Mouse (Mus musculus): ENCODE measurements at regions not wholly inside any gene's neighbourhood (a gene's known extent, or its start where the extent isn't known, plus 50 kb on each side); places are given as distances from the start of the nearest gene placed in this dataset.

DNA sequence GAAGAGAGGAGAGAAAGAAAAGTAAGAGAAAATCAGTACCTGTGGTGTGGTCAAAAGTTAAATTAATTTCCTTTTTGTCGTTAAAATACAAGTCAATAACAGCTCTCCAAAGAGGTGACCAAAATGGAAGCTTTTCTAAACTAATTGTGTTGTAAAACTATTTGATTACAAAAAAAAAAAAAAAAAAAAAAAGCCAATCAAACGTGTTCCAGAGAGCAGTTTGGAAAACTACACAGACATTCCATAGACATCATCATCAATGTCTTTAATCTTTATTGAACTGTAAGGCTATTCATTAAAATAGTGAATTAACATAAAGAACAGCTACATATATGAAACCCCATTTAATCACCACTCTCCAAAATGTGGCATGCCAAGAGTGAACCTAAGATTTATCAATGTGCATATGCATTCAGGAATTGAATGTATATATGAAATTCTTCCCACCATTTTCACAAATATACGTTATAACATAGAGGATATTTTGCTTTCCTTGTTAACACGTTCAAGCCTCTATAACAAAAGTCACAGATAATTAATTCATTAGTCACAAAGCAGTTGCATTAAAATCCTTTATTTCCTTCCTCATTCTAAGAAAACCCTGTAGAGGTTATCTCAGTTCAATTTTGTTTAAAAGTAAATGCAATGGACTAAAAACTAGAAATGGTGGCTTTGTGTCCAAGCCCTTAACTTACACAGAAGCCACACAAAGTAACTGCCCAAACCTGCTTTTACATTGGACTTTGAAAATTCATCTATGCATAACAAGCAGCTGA, 545.3 kb upstream of the Cited2 start:
- Histone ChIP-seq H3K36me3 (no peaks in the 10 kb centered on the region), H3K9ac (no peak overlapping the region), H3K4me3 (no peak overlapping the region), H3K27ac (no peak overlapping the region), H3K27me3 (no peaks in the 10 kb centered on the region), H3K4me2 (no peak overlapping the region), H3K9me3 (replicated peaks) (no peaks in the 10 kb centered on the region), H3K4me1 (replicated peaks) (no peaks in the 10 kb centered on the region)
- no peak for ATAC-seq (replicated peaks; ENCODE audit: insufficient number of reproducible peaks, insufficient read depth, low FRiP score, low read depth)
- WGBS = 78% methylated on average over 4 of the region's 4 CpGs

DNA sequence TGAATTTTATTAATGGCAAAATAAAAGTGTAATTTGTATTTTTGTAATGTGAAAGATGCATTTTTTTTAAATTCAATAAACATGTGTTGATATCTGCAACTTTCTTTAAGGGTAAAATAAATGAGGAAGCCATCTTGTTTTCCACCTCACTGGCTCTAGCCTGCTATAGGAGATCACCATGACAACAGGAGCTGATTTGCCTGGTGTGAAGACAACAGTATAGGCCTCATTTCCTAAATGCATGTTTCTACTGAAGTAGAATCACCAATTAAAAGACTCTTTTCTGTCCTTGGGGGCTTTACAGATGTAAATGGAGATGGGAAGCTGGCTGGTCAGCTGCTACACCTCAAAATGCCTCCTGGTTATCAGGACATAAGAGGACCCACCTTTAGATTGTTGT, 544.4 kb upstream of the Cited2 start:
- Histone ChIP-seq H3K4me2 (no peak overlapping the region), H3K36me3 (no peaks in the 10 kb centered on the region), H3K4me3 (no peak overlapping the region), H3K9me3 (replicated peaks) (no peaks in the 10 kb centered on the region), H3K9ac (no peak overlapping the region), H3K4me1 (replicated peaks) (no peaks in the 10 kb centered on the region), H3K27ac (no peak overlapping the region), H3K27me3 (no peaks in the 10 kb centered on the region)
- ATAC-seq (replicated peaks; ENCODE audit: insufficient number of reproducible peaks, insufficient read depth, low FRiP score, low read depth) = no peak

DNA sequence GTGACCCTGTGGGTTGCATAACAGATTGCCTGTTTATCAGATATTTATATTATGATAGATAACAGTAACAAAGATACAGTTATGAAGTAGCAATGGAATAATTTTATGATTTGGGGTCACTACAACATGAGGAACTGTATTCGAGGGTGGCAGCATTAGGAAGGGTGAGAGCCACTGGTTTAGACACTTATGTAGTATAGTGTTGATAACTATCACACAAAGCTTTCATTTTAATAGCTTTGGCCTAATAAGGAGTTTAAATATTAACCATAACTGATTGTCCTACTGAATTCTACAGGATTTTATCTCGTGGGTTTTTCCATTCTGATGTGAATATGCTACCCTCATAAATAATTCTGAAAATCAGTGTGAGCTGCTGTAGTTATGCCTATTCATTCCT, 538.6 kb upstream of the Cited2 start:
- ATAC-seq (replicated peaks; ENCODE audit: insufficient number of reproducible peaks, insufficient read depth, low FRiP score, low read depth) = no peak
- no peak overlapping the region for H3K9ac ChIP-seq
- no peaks in the 10 kb centered on the region for H3K27me3 ChIP-seq
- H3K4me1 ChIP-seq (replicated peaks) = no peaks in the 10 kb centered on the region
- no peak overlapping the region for H3K4me3 ChIP-seq
- no peaks in the 10 kb centered on the region for H3K36me3 ChIP-seq
- no peak overlapping the region for H3K4me2 ChIP-seq
- 55% methylated on average over 2 of the region's 2 CpGs for WGBS
- H3K9me3 ChIP-seq (replicated peaks) = peaks cover under 1% of the 10 kb centered on the region; the same call in 1 of the 2 replicates
- H3K27ac ChIP-seq = no peak overlapping the region

DNA sequence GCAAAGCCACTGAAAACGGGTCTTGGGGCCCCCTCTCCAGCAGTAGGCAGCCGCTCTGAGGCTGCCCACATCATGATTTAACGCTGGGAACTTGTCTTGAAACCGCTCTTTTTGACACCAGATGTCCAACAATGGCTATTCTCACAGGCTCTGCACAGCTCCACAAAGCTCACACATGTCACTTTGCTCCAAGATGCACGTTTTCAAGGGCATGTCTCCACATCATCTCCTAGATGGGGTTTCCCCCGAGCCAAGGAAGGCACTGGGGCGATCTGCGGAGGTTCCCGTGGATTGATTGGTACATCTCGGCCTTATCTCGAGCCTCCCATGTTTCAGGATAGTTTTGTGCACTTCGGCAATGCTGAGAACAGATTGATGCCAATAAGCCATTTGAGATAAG, 526.8 kb upstream of the Cited2 start:
- Histone ChIP-seq H3K4me2 (no peak overlapping the region), H3K9me3 (replicated peaks) (no peaks in the 10 kb centered on the region), H3K36me3 (no peaks in the 10 kb centered on the region), H3K4me3 (no peak overlapping the region), H3K4me1 (replicated peaks) (no peaks in the 10 kb centered on the region), H3K27me3 (no peaks in the 10 kb centered on the region), H3K27ac (no peak overlapping the region), H3K9ac (no peak overlapping the region)
- no peak for ATAC-seq (replicated peaks; ENCODE audit: insufficient number of reproducible peaks, insufficient read depth, low FRiP score, low read depth)
- 46% methylated on average over 12 of the region's 12 CpGs for WGBS

DNA sequence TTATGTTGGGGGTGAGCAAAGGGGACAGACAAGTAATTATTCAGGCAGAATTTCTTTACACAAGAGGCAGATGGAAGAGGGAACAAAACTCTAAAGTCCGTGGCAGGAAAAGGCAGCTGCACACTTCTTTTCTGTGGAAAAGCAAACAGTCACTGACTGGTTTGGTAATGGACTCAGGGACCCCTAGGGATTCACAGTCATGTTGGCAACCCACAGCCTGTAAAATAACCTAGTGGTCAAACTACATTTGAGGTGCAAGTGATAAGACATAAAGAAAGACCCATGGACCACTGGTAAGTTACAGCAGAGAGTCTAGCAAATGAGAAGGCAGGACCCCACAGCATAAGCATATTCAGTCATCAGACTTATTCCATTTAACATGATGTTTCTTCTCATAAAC, 526.4 kb upstream of the Cited2 start:
- WGBS = 46% methylated on average over 1 of the region's 1 CpGs
- Histone ChIP-seq H3K27ac (no peak overlapping the region), H3K4me1 (replicated peaks) (no peaks in the 10 kb centered on the region), H3K4me3 (no peak overlapping the region), H3K4me2 (no peak overlapping the region), H3K9ac (no peak overlapping the region), H3K27me3 (no peaks in the 10 kb centered on the region), H3K36me3 (no peaks in the 10 kb centered on the region), H3K9me3 (replicated peaks) (no peaks in the 10 kb centered on the region)
- ATAC-seq (replicated peaks; ENCODE audit: insufficient number of reproducible peaks, insufficient read depth, low FRiP score, low read depth) = no peak

DNA sequence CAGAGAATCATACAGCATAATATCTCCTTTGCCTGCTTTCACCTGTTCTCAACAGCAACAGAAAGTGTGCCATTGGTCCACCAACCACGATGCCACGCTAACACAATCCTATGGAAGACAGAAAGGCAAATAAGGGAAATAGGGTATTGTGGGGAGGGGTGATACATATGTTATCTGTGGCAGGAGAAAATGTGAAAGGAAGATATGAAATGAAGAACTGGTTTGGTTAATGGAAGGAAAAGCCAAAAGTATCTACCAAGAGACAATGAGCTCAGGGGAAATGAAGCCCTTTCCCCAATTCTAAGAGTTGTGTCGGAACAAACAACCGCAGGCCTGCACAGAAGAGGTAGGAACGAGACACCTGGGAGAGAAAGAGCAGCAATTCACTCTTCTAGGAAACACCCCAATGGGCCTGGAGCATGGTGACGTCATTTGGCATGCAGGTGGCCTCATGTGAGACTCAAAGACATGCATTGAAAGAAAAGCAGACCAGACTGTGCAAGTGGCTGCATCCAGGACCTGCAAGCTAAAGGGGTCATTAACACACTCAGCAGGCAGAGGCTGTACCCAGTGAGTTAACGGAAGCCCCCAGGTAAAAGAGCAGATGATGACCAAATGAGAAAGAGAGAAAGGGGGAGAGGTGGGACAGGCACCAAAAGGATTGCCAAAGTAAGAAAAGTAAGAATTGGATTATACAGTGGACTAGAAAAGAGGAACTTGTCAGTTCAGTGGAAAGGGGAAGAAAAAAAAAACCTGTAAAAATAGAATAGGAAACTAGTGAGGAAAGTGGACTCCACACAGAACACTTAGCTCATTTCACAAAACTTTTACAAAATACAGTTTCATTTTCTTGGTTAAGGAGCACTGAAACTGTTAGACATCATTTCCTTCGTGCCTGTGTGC, 522.2 kb upstream of the Cited2 start:
- H3K4me1 ChIP-seq (replicated peaks) = no peaks in the 10 kb centered on the region; the same call in 1 of the 2 replicates
- WGBS = 80% methylated on average over 8 of the region's 8 CpGs
- no peak overlapping the region for H3K4me3 ChIP-seq
- ATAC-seq (replicated peaks; ENCODE audit: insufficient number of reproducible peaks, insufficient read depth, low FRiP score, low read depth) = no peak
- no peak overlapping the region for H3K9ac ChIP-seq
- no peak overlapping the region for H3K27ac ChIP-seq
- no peaks in the 10 kb centered on the region for H3K27me3 ChIP-seq
- H3K9me3 ChIP-seq (replicated peaks) = no peaks in the 10 kb centered on the region
- no peaks in the 10 kb centered on the region for H3K36me3 ChIP-seq
- no peak overlapping the region for H3K4me2 ChIP-seq

DNA sequence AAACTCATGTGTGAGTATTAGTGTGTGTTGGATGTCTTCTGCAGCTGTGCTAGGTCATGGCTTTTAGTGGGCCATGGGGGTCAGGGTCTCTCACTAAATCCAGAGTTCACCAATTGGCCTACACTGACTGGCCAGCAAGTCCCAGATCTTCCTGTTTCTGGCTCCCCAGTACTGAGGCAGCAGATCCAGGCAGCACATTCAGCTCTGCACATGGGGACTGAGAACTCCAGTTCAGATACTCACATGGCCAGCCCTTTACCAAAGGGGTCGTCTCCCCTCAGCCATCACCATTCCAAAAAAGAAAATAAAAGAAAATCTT, 521.6 kb upstream of the Cited2 start:
- no peaks in the 10 kb centered on the region for H3K36me3 ChIP-seq
- H3K4me3 ChIP-seq = no peak overlapping the region
- H3K4me1 ChIP-seq (replicated peaks) = no peaks in the 10 kb centered on the region; the same call in 1 of the 2 replicates
- ATAC-seq (replicated peaks; ENCODE audit: insufficient number of reproducible peaks, insufficient read depth, low FRiP score, low read depth) = no peak
- H3K27me3 ChIP-seq = no peaks in the 10 kb centered on the region
- no peak overlapping the region for H3K9ac ChIP-seq
- 97% methylated on average over 1 of the region's 1 CpGs for WGBS
- H3K4me2 ChIP-seq = no peak overlapping the region
- no peak overlapping the region for H3K27ac ChIP-seq
- H3K9me3 ChIP-seq (replicated peaks) = no peaks in the 10 kb centered on the region

DNA sequence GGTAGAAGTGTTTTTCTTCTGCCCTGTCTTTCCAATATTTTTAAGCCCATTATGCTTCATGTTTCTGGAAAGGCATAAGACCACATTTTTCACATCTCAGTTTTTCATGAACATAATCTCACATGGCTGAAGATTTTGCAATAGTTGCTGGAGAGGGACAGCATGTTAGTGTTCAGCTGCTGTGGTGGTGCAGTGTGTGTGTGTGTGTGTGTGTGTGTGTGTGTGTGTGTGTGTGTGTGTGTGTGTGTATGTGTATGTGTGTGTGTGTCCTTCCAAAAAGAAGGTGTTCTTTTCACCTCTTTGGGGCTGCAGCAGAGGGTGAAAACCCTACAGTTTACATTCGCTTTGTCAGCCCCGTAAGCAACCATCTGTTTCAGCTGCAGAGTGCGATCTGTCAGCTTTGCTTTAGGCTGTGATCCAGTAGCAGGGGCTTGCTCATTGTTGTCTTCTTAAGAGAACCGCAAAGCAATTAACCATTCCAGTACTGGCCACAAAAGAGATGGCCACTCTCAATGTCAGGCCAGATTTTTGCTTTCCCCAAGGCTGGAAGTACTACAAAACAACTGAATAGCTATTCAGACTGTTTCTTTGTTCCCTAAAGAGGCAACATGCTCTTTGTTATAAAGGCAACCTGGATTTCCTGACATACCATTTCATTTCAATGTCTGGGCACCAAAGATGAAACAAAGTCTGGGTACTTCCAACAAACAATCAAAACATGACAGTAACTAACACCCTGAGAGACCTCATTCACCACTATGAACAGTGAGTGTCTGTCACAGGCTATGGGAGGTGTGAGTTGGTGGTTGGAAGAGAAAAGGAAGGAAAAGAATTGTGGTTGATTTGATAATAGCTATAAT, 520.2 kb upstream of the Cited2 start:
- no peak overlapping the region for H3K27ac ChIP-seq
- no peaks in the 10 kb centered on the region for H3K9me3 ChIP-seq (replicated peaks)
- no peaks in the 10 kb centered on the region for H3K36me3 ChIP-seq
- H3K4me2 ChIP-seq = no peak overlapping the region
- no peaks in the 10 kb centered on the region for H3K27me3 ChIP-seq
- no peak overlapping the region for H3K4me3 ChIP-seq
- H3K4me1 ChIP-seq (replicated peaks) = no peaks in the 10 kb centered on the region; the same call in 1 of the 2 replicates
- no peak overlapping the region for H3K9ac ChIP-seq
- 47% methylated on average over 4 of the region's 4 CpGs for WGBS
- ATAC-seq (replicated peaks; ENCODE audit: insufficient number of reproducible peaks, insufficient read depth, low FRiP score, low read depth) = no peak

DNA sequence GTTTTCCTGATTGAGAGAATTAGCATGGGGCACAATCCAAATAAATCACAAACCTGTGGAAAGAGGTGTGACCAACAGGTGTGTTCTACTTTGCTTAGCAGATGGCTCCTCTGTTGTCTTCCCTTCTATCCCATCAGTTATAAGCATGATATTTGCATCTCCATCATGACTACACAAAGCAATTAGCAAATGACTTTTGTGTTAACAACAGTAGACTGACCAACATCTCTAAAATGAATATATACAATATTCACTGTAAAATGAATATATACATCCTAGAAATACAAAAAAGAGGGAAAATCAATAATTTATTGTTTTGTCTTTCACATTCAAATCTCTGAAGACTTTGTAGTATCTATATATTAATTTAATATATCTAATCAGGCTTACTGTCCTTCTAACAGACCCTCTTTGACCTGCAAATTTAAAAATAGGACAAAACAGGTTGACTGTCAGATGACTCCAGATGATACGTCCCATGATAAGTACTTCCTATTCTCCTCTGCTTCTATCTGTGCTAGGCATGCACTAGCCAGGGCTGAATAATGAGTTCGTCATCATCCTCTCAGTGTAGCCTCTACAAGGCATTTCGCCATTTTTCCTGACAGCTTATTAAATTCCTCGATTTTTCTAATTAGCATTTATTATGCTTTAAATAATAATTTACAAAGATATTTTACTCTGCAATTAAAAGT, 519.5 kb upstream of the Cited2 start:
- H3K4me3 ChIP-seq = no peak overlapping the region
- WGBS = 85% methylated on average over 4 of the region's 4 CpGs
- no peaks in the 10 kb centered on the region for H3K36me3 ChIP-seq
- no peak overlapping the region for H3K4me2 ChIP-seq
- no peak overlapping the region for H3K27ac ChIP-seq
- no peak for ATAC-seq (replicated peaks; ENCODE audit: insufficient number of reproducible peaks, insufficient read depth, low FRiP score, low read depth)
- no peaks in the 10 kb centered on the region for H3K9me3 ChIP-seq (replicated peaks)
- no peaks in the 10 kb centered on the region; the same call in 1 of the 2 replicates for H3K4me1 ChIP-seq (replicated peaks)
- no peak overlapping the region for H3K9ac ChIP-seq
- H3K27me3 ChIP-seq = no peaks in the 10 kb centered on the region

DNA sequence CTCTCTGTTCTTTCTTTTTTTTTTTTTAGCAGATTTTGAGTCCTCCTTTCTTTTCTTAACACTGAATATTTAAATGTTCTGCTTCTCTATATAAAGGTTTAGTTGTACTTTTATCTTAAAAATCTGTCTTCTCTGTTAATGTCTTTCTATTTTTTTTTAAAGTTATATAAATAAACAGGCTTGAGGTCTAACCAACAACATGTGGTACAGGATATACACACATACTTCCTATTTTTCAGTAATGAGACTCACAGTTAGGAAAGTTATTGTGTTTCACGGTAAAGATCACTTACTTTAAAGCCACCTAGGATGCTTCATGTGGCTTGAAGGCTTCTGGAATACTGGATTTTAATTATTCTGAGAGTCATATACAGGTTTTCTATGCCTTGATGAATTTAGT, 518.9 kb upstream of the Cited2 start:
- 73% methylated on average over 1 of the region's 1 CpGs for WGBS
- no peak for ATAC-seq (replicated peaks; ENCODE audit: insufficient number of reproducible peaks, insufficient read depth, low FRiP score, low read depth)
- no peak overlapping the region for H3K4me2 ChIP-seq
- no peak overlapping the region for H3K9ac ChIP-seq
- no peaks in the 10 kb centered on the region for H3K27me3 ChIP-seq
- H3K4me3 ChIP-seq = no peak overlapping the region
- H3K4me1 ChIP-seq (replicated peaks) = no peaks in the 10 kb centered on the region; the same call in 1 of the 2 replicates
- H3K9me3 ChIP-seq (replicated peaks) = no peaks in the 10 kb centered on the region
- H3K27ac ChIP-seq = no peak overlapping the region
- H3K36me3 ChIP-seq = no peaks in the 10 kb centered on the region

Measured in heart, embryonic 15.5 days (tissue).